Mouse (Mus musculus) lung, embryonic 16.5 days (tissue): ENCODE results near the gene Slc30a2. TPM values are rescaled to one million over a fixed set of nuclear protein-coding genes. Genes with fewer than 3 reads are reported as not detected.

Experiments used
- ATAC-seq: fragments of 200-750 bp; cut with Nextera tagmentation; 2 replicates; pipeline ENCODE4 v1.8.0; 2017; ENCODE audit warnings: low read depth, mild to moderate bottlenecking, moderate library complexity
- H3K27ac ChIP-seq: fragments of 300-500 bp; sonication (generic); 2 replicates; pipeline ENCODE4 v1.5.1; 2014; ENCODE audit warnings: mild to moderate bottlenecking, control low read depth, low read length
- H3K27me3 ChIP-seq: fragments of 300-500 bp; sonication (generic); 2 replicates; pipeline ENCODE4 v1.6.1; 2014; ENCODE audit warnings: low read depth, low read length, mixed read lengths; ENCODE audit not compliant: control insufficient read depth, insufficient read depth
- H3K36me3 ChIP-seq: fragments of 300-500 bp; sonication (generic); 2 replicates; pipeline ENCODE4 v1.6.1; 2014; ENCODE audit warnings: low read length; ENCODE audit not compliant: control insufficient read depth, insufficient read depth
- H3K4me1 ChIP-seq: fragments of 300-500 bp; sonication (generic); replicated peaks from 2 replicates; pipeline ENCODE4 v1.6.1; 2014; ENCODE audit warnings: low read length, mixed read lengths; ENCODE audit not compliant: control insufficient read depth, insufficient read depth
- H3K4me2 ChIP-seq: fragments of 300-500 bp; sonication (generic); 2 replicates; pipeline ENCODE4 v1.6.1; 2014; ENCODE audit warnings: low read depth, low read length, control low read depth
- H3K4me3 ChIP-seq: fragments of 300-500 bp; sonication (generic); 2 replicates; pipeline ENCODE4 v1.5.1; 2014; ENCODE audit warnings: mild to moderate bottlenecking, low read length, control low read depth
- H3K9ac ChIP-seq: fragments of 300-500 bp; sonication (generic); 2 replicates; pipeline ENCODE4 v1.6.1; 2014; ENCODE audit warnings: low read length, control low read depth
- H3K9me3 ChIP-seq: fragments of 300-500 bp; sonication (generic); 2 replicates; pipeline ENCODE4 v1.6.1; 2016; ENCODE audit warnings: low read length; ENCODE audit not compliant: control insufficient read depth
- WGBS: fragments of 180-500 bp; shearing (Covaris S2); extraction: QIAGEN DNeasy Blood & Tissue Kit; methylation state at CpG from one replicate; pipeline ENCODE4 v1.1.7; 2014; 5-methylcytosine and 5-hydroxymethylcytosine counted together
- polyA plus RNA-seq: library from polyadenylated mRNA; unstranded; fragments of >200 nt; fragmentation: Nextera tagmentation; extraction: Ambion mirVana; gene quantifications from 2 replicates; pipeline ENCODE4 v1.2.1, GENCODE M21; 2015

Slc30a2 gene
- polyA plus RNA-seq, 1 experiment from 2014 or later: 0.29 TPM

DNA sequence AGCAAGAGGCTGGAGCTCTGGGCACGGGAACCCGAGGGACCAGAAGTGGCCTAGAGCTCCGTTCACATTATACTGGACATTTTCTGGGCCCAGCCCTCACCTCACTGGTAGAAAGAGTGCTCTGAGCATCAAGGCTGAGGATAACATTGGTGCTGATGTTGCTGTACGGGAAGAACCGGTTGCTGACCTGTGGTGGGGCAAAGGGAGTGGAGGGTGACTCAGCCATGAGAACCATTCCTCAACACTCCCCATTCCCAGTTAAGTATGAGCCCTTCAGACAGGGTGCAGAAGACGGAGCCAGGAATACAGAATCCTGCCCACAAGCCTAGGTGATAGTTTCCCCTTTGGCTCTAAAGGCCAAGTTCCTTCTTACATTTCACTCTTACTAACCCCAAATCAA lies 16.7 kb downstream of the Slc30a2 start:
- Histone ChIP-seq H3K36me3 (no peaks in the 10 kb centered on the region), H3K27ac (no peak overlapping the region), H3K9me3 (no peaks in the 10 kb centered on the region), H3K27me3 (no peaks in the 10 kb centered on the region), H3K9ac (no peak overlapping the region), H3K4me3 (no peak overlapping the region), H3K4me1 (peaks cover 16% of the 10 kb centered on the region), H3K4me2 (no peak overlapping the region)
- no peak for ATAC-seq
- 84% methylated on average over 6 of the region's 6 CpGs for WGBS

DNA sequence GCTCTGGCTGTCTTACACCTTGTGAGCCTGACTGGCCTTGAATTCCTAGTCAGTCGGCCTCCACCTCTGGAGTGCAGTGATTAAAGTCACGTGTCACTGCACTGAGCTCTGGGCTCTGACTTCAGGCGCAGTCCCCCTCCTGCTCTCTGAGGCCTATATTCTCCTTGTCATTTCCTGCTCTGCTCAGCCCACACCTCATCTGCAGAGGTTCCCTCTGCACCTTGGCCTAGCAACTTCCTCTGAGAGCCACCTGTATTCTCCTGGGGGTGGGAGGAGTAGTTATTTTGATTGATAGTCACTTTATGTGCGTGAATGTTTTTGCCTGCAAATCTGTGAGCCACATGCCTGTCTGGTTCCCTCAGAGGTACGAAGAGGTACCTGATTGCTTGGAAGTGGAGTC lies 18.2 kb downstream of the Slc30a2 start:
- no peak overlapping the region for H3K4me3 ChIP-seq
- peaks cover 8% of the 10 kb centered on the region; the same call in 1 of the 2 replicates for H3K4me1 ChIP-seq
- no peak overlapping the region for H3K27ac ChIP-seq
- H3K27me3 ChIP-seq: no peaks in the 10 kb centered on the region
- no peak overlapping the region for H3K4me2 ChIP-seq
- WGBS: 25% methylated on average over 5 of the region's 5 CpGs
- no peak overlapping the region for H3K9ac ChIP-seq
- ATAC-seq: no peak
- no peaks in the 10 kb centered on the region for H3K9me3 ChIP-seq
- H3K36me3 ChIP-seq: no peaks in the 10 kb centered on the region

DNA sequence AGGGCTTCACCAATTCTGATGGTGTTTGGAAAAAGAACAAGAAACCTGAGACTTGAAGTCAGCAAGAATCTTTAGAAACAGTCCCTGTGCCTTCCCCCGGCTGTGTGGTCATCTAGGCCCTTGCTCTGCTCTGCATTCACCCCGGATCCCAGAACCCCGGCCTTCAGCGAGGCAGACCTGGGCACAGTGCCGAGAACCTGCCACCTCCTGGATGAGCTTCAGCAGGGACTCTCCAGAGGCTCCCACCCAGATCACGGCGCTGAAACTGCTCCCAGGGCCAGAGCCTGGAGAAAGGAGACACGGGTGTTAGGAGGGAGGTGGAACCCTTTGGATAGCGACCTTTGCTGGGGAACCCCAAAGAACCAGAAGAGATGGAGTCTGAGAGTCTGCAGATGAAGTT lies 19.1 kb downstream of the Slc30a2 start:
- no peak overlapping the region for H3K4me2 ChIP-seq

DNA sequence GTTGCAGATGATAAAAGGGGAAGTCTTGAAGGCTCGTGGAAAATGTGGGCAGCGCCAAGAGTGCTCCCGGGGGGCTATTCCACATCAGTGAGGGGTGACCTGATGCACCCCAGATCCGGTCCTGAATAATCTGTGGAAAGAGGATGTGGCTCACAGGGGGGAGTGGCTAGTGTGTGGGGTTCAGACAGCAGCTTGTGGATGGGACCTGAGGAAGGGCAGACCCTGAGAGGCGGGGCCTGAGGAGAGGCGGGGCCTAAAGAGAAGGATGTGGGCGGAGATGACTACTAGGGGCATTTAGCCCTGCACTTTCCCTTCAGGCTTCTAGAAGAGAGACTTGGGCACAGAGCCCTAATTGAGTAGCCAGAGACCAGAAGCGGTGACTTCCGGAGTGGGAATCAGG lies 19.6 kb downstream of the Slc30a2 start:
- H3K27me3 ChIP-seq: no peaks in the 10 kb centered on the region
- H3K27ac ChIP-seq: no peak overlapping the region
- no peak overlapping the region for H3K9ac ChIP-seq
- 26% methylated on average over 9 of the region's 9 CpGs for WGBS
- H3K4me3 ChIP-seq: no peak overlapping the region
- no peak for ATAC-seq
- no peaks in the 10 kb centered on the region for H3K9me3 ChIP-seq
- no peaks in the 10 kb centered on the region for H3K36me3 ChIP-seq
- no peaks in the 10 kb centered on the region for H3K4me1 ChIP-seq
- H3K4me2 ChIP-seq: no peak overlapping the region

More for the DNA sequence above, 19.1 kb downstream of the Slc30a2 start:
- Histone ChIP-seq H3K4me1 (peaks cover 1% of the 10 kb centered on the region; the same call in 1 of the 2 replicates), H3K4me3 (no peak overlapping the region), H3K36me3 (no peaks in the 10 kb centered on the region), H3K27ac (no peak overlapping the region), H3K27me3 (no peaks in the 10 kb centered on the region), H3K9me3 (no peaks in the 10 kb centered on the region), H3K9ac (peak overlapping the region; percentile 11; the same call in 1 of the 2 replicates)
- no peak for ATAC-seq
- WGBS: 59% methylated on average over 9 of the region's 9 CpGs

DNA sequence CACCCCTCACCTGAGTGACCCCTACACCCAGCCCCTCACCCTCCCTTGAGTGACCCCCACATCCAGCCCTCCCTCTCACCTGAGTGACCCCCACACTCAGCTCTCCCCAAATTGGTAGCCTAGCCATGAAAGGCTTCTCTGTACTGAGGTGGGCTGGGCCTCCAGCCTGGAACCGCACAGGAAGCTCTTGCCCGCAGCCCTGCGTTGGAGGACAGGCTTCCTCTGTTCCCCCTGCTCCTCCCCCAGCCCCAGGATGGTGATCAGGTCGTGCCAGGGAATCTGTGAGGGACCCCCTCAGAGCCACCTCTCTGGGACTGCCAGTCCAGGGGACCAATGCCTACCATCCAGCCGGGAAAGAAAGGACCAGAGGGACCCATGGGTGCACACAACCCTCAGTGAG lies 22.3 kb downstream of the Slc30a2 start:
- H3K9ac ChIP-seq: no peak overlapping the region
- ATAC-seq: no peak
- H3K27ac ChIP-seq: no peak overlapping the region
- H3K4me1 ChIP-seq: no peaks in the 10 kb centered on the region
- peaks cover 6% of the 10 kb centered on the region for H3K27me3 ChIP-seq
- H3K4me3 ChIP-seq: no peak overlapping the region
- H3K36me3 ChIP-seq: no peaks in the 10 kb centered on the region
- H3K4me2 ChIP-seq: no peak overlapping the region
- WGBS: 24% methylated on average over 5 of the region's 5 CpGs
- H3K9me3 ChIP-seq: no peaks in the 10 kb centered on the region

DNA sequence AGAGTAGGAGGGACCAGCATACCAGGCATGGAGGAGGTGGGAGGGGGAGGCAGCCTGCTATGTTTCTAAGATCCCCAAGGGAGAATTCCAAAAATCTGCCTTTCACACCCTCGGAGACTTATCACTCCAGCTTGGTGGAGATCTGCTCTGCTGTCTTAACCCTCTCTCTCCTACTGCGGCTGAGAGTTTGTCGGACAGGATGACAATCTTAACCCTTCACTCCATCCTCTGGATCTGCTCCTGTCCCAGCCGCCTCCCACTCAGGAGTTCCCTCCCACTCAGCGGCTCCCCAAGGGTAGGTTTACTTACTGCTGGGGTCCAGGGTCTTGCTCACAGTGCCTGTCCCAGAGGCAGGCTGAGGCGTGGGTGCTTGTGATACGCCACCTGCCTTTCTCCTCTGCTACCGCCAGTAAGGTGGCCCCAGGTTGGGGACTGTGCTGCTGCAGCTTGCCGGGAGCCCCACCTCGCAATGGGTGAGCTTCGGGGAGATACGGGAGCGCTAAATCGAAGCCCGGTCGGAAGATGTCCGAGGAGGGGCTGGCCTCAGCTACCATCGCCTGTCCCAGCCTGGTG lies 27.8 kb downstream of the Slc30a2 start:
- H3K27me3 ChIP-seq: peaks cover 25% of the 10 kb centered on the region

DNA sequence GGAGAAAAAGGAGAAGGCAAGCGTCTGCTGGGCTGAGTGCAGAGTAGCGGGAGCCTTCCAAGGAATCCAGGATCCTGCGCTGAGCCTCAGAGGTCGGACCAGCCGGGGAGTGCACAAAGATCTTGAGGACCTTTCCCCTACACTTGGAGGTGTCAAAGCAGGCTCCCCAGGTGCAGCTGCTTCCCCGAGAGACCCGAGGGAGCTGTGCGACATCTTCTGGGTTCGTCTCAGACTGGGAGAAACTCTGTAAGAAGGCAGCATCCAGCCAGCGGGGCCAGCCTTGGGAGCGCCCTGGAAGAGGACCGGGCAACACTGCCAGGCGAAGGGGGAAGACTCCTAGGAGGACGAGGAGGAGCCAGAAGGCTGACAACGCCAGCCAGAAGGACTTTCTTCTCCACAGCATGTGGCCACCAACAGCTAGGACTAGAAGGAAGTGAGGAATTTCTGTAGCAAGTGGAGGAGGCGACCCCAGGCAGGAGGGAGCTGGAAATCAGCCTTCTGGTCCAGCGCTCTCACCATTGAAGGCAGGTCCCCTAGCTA lies 28.4 kb downstream of the Slc30a2 start:
- Histone ChIP-seq H3K27me3 (peaks cover 25% of the 10 kb centered on the region), H3K27ac (no peak overlapping the region), H3K9me3 (no peaks in the 10 kb centered on the region), H3K9ac (peak overlapping the region; percentile 52), H3K36me3 (no peaks in the 10 kb centered on the region), H3K4me2 (peak overlapping the region; percentile 86), H3K4me3 (peak overlapping the region; percentile 54), H3K4me1 (peaks cover 19% of the 10 kb centered on the region)
- 0 out of 2 replicates have a peak, but pooled peaks have one; percentile 7 for ATAC-seq
- 2% methylated on average over 17 of the region's 17 CpGs for WGBS

More for the DNA sequence above, 27.8 kb downstream of the Slc30a2 start:
- Histone ChIP-seq H3K4me1 (peaks cover 19% of the 10 kb centered on the region), H3K9me3 (no peaks in the 10 kb centered on the region), H3K27ac (no peak overlapping the region), H3K4me3 (peak overlapping the region; percentile 54), H3K9ac (peak overlapping the region; percentile 52), H3K36me3 (no peaks in the 10 kb centered on the region), H3K4me2 (peak overlapping the region; percentile 86)
- peak; percentile 24; the same call in 1 of the 2 replicates for ATAC-seq
- WGBS: under 1% methylated on average over 18 of the region's 18 CpGs

DNA sequence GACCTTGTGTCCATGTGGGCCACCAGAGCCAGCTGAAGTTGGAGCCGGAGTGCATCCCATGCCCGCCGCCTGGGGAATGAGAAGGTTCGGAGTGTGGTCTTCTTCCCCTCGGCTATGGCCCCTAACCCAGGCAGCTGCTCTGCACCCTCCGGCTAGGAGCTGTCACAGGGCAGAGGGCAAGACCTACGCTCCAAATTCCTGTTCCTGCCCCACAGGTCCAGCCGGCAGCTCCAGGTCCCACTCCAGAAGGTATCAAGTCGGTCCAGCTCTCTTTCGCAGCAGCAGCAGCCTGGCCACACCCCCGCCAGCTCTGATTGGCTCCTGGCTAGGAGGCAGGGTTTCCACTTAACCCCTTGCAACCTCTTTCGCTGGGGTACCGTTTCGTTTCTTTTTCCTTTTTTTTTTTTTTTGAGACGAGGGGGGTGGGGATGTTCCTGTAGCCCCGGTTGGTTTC lies 29.3 kb downstream of the Slc30a2 start:
- Histone ChIP-seq H3K9me3 (no peaks in the 10 kb centered on the region), H3K36me3 (no peaks in the 10 kb centered on the region), H3K4me2 (peak overlapping the region; percentile 86), H3K4me3 (peak overlapping the region; percentile 54), H3K27me3 (peaks cover 25% of the 10 kb centered on the region), H3K4me1 (peaks cover 19% of the 10 kb centered on the region), H3K9ac (no peak overlapping the region; the same call in none of the 2 replicates), H3K27ac (no peak overlapping the region)
- ATAC-seq: peak; percentile 73
- 0% methylated on average over 16 of the region's 16 CpGs for WGBS

DNA sequence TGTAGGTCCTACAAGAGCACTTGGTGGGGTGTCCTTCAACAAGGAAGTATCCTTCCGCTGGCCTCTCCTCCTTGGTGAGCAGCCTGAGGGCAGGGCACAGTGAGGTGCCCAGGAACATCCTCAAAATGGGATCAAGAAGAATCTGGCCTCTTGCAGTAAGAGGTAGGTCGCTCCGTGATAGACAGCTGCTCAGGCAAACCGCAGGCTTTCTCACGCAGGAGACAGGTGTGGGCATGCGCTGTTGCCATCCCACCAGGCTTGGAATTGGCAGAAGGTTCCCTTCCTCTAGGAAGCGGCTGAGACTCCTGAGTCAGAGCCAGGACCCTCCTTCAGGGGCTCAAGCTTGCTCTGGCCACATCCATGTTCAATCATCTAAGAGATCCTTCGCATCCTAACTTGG lies 30.3 kb downstream of the Slc30a2 start:
- Histone ChIP-seq H3K27ac (no peak overlapping the region), H3K9ac (no peak overlapping the region), H3K4me3 (no peak overlapping the region), H3K4me2 (no peak overlapping the region), H3K9me3 (no peaks in the 10 kb centered on the region), H3K27me3 (peaks cover 25% of the 10 kb centered on the region), H3K36me3 (no peaks in the 10 kb centered on the region), H3K4me1 (peaks cover 19% of the 10 kb centered on the region)
- no peak for ATAC-seq
- WGBS: 84% methylated on average over 8 of the region's 8 CpGs
